Mouse (Mus musculus) CH12.LX (cell line): Measurements from ENCODE around the gene Rac1. TPM values are rescaled to one million over a fixed set of nuclear protein-coding genes. Genes with fewer than 3 reads are reported as not detected.

ENCODE experiments used
- DNase-seq: peaks from one replicate; pipeline ENCODE4 v3.0.0-alpha.2; 2013; ENCODE audit errors: extremely low read depth
- H3K27ac ChIP-seq: 2 replicates; pipeline ENCODE4 v1.5.1; 2012; ENCODE audit warnings: low read depth, mild to moderate bottlenecking, control low read depth, moderate library complexity; ENCODE audit not compliant: insufficient read depth
- H3K27me3 ChIP-seq: replicated peaks from 2 replicates; pipeline ENCODE3; 2012; ENCODE audit warnings: inconsistent platforms
- H3K36me3 ChIP-seq, 2 experiments: replicated peaks in 1 of 2; 2 replicates each; pipeline versions ENCODE3 to v1.6.1; 2012; ENCODE audit warnings: inconsistent platforms in 1 of 2, low read length in 1 of 2, mild to moderate bottlenecking in 1 of 2, mixed read lengths in 1 of 2, moderate library complexity in 1 of 2; ENCODE audit not compliant: control insufficient read depth in 1 of 2, insufficient read depth in 1 of 2
- H3K4me1 ChIP-seq, 2 experiments: 2 replicates each; pipeline ENCODE4 v1.6.1; 2012; ENCODE audit warnings: inconsistent platforms in 1 of 2, moderate library complexity in 1 of 2; ENCODE audit not compliant: insufficient read depth in 2 of 2, control insufficient read depth in 1 of 2
- H3K4me2 ChIP-seq: 2 replicates; pipeline ENCODE4 v1.6.1; 2012; ENCODE audit warnings: low read depth, mild to moderate bottlenecking, control low read depth; ENCODE audit not compliant: poor library complexity, insufficient read depth, severe bottlenecking
- H3K4me3 ChIP-seq, 3 experiments: fragments of 150-350 bp in 1 of 3; sonication (generic) in 1 of 3; replicated peaks in 1 of 3; 2 replicates each; pipeline versions ENCODE3 to v1.5.1; 2011 to 2012; ENCODE audit warnings: low read depth in 2 of 3, low read length in 2 of 3, mild to moderate bottlenecking in 2 of 3, moderate library complexity in 2 of 3, control low read depth in 1 of 3, improper control_type of control experiment in 1 of 3, inconsistent platforms in 1 of 3, mixed read lengths in 1 of 3; ENCODE audit not compliant: poor library complexity in 1 of 3
- H3K79me2 ChIP-seq: replicated peaks from 2 replicates; pipeline ENCODE4 v1.6.1; 2012; ENCODE audit warnings: mild to moderate bottlenecking, moderate library complexity; ENCODE audit not compliant: control insufficient read depth, poor library complexity, insufficient read depth, severe bottlenecking; ENCODE audit errors: extremely low read depth
- H3K9ac ChIP-seq: 2 replicates; pipeline ENCODE4 v1.6.1; 2012; ENCODE audit warnings: low read depth, mild to moderate bottlenecking, control low read depth, moderate library complexity; ENCODE audit not compliant: insufficient read depth
- H3K9me3 ChIP-seq: replicated peaks from 2 replicates; pipeline ENCODE3; 2012; ENCODE audit warnings: low read length, inconsistent platforms, mixed read lengths
- BHLHE40 ChIP-seq: IDR thresholded peaks from 2 replicates; pipeline ENCODE4 v1.6.1; 2011; ENCODE audit warnings: mild to moderate bottlenecking, low read depth, low read length, improper control_type of control experiment
- CHD1 ChIP-seq: IDR thresholded peaks from 2 replicates; pipeline ENCODE4 v1.6.1; 2012; ENCODE audit warnings: low read depth, low read length, improper control_type of control experiment, inconsistent platforms
- CTCF ChIP-seq, 2 experiments: IDR thresholded peaks in 1 of 2; conservative IDR thresholded peaks in 1 of 2; 2 replicates each; pipeline ENCODE4 v1.5.1; 2011 to 2012; ENCODE audit warnings: low read depth in 2 of 2, low read length in 2 of 2, improper control_type of control experiment in 1 of 2, inconsistent platforms in 1 of 2, mild to moderate bottlenecking in 1 of 2, moderate library complexity in 1 of 2
- E2F4 ChIP-seq: IDR thresholded peaks from 2 replicates; pipeline ENCODE4 v1.6.1; 2011; ENCODE audit warnings: low read depth, low read length, improper control_type of control experiment; ENCODE audit not compliant: insufficient replicate concordance
- ELF1 ChIP-seq: IDR thresholded peaks from 2 replicates; pipeline ENCODE4 v1.6.1; 2014; ENCODE audit warnings: low read depth, mild to moderate bottlenecking, inconsistent platforms, low read length, improper control_type of control experiment
- HCFC1 ChIP-seq: IDR thresholded peaks from 2 replicates; pipeline ENCODE4 v1.6.1; 2012; ENCODE audit warnings: low read depth, mild to moderate bottlenecking, inconsistent platforms, low read length, improper control_type of control experiment
- IRF4 ChIP-seq: IDR thresholded peaks from 2 replicates; pipeline ENCODE4 v1.6.1; 2014; ENCODE audit warnings: low read depth, mild to moderate bottlenecking, inconsistent platforms, low read length, improper control_type of control experiment
- JUN ChIP-seq: IDR thresholded peaks from 2 replicates; pipeline ENCODE4 v1.6.1; 2011; ENCODE audit warnings: low read depth, mild to moderate bottlenecking, low read length, improper control_type of control experiment, moderate library complexity; ENCODE audit not compliant: insufficient read depth
- KAT2A ChIP-seq: IDR thresholded peaks from 2 replicates; pipeline ENCODE4 v1.6.1; 2012; ENCODE audit warnings: low read length, improper control_type of control experiment, inconsistent platforms; ENCODE audit not compliant: insufficient replicate concordance
- MAFK ChIP-seq: IDR thresholded peaks from 2 replicates; pipeline ENCODE4 v1.6.1; 2011; ENCODE audit warnings: low read length, improper control_type of control experiment; ENCODE audit not compliant: insufficient replicate concordance
- MAX ChIP-seq: IDR thresholded peaks from 2 replicates; pipeline ENCODE4 v1.6.1; 2011; ENCODE audit warnings: low read length, improper control_type of control experiment
- MYC ChIP-seq: IDR thresholded peaks from 2 replicates; pipeline ENCODE4 v1.6.1; 2011; ENCODE audit warnings: low read depth, mild to moderate bottlenecking, improper control_type of control experiment, low read length
- PAX5 ChIP-seq: IDR thresholded peaks from 2 replicates; pipeline ENCODE4 v1.6.1; 2012; ENCODE audit warnings: low read length, inconsistent platforms, mixed read lengths
- POLR2A ChIP-seq: IDR thresholded peaks from 2 replicates; pipeline ENCODE4 v1.6.1; 2011; ENCODE audit warnings: low read depth, mild to moderate bottlenecking, improper control_type of control experiment, low read length
- RAD21 ChIP-seq: IDR thresholded peaks from 2 replicates; pipeline ENCODE4 v1.6.1; 2011; ENCODE audit warnings: low read depth, mild to moderate bottlenecking, low read length, improper control_type of control experiment, moderate library complexity
- RCOR1 ChIP-seq: conservative IDR thresholded peaks from 2 replicates; pipeline ENCODE4 v1.6.1; 2012; ENCODE audit warnings: low read depth, mild to moderate bottlenecking, inconsistent platforms, low read length, improper control_type of control experiment
- SMC3 ChIP-seq: IDR thresholded peaks from 2 replicates; pipeline ENCODE4 v1.6.1; 2011; ENCODE audit warnings: low read depth, low read length, improper control_type of control experiment
- TBP ChIP-seq: conservative IDR thresholded peaks from 2 replicates; pipeline ENCODE4 v1.6.1; 2011; ENCODE audit warnings: low read depth, low read length, improper control_type of control experiment
- TCF12 ChIP-seq: IDR thresholded peaks from 2 replicates; pipeline ENCODE4 v1.6.1; 2014; ENCODE audit warnings: low read depth, mild to moderate bottlenecking, inconsistent platforms, low read length, improper control_type of control experiment
- USF1 ChIP-seq: IDR thresholded peaks from 2 replicates; pipeline ENCODE4 v1.6.1; 2014; ENCODE audit warnings: low read depth, mild to moderate bottlenecking, inconsistent platforms, low read length, improper control_type of control experiment
- USF2 ChIP-seq: conservative IDR thresholded peaks from 2 replicates; pipeline ENCODE4 v1.6.1; 2011; ENCODE audit warnings: low read depth, low read length, improper control_type of control experiment
- ZC3H11A ChIP-seq: IDR thresholded peaks from 2 replicates; pipeline ENCODE4 v1.6.1; 2012; ENCODE audit warnings: low read depth, mild to moderate bottlenecking, inconsistent platforms, low read length, improper control_type of control experiment
- ZMIZ1 ChIP-seq: IDR thresholded peaks from 2 replicates; pipeline ENCODE4 v1.6.1; 2012; ENCODE audit warnings: low read depth, mild to moderate bottlenecking, inconsistent platforms, low read length, improper control_type of control experiment
- dilution Hi-C: fragments of 300-500 bp; cut with MboI; formaldehyde crosslinking; loops from 2 replicates; pipeline ENCODE4 v1.14.3; 2020; ENCODE audit warnings: low sequenced_read_pairs; ENCODE audit not compliant: extremely low pct_unique_long_range_greater_than_20kb, extremely low pct_ligation_motif_present
- in situ Hi-C: fragments of 300-500 bp; cut with MboI; formaldehyde crosslinking; loops from 3 replicates; pipeline ENCODE4 v1.14.3; 2019; ENCODE audit warnings: low sequenced_read_pairs, low pct_ligation_motif_present, low pct_unique_long_range_greater_than_20kb, mixed read lengths
- polyA plus RNA-seq: library from polyadenylated mRNA; unstranded; fragments of >175 nt; gene quantifications from 2 replicates; pipeline ENCODE4 v1.2.1, GENCODE M21; 2012; ENCODE audit warnings: low read depth; ENCODE audit not compliant: insufficient read length
- total RNA-seq, 2 experiments: library from RNA; depleted of rRNA; stranded (reverse); fragments of 300-350 nt in 1 of 2; fragments of >200 nt in 1 of 2; gene quantifications; 2 replicates each; pipeline ENCODE4 v1.2.3; 2012 to 2014

The Rac1 gene
- total and polyA plus RNA-seq, 3 experiments: 138 to 222 (median 199) TPM

GRCm38 (mm10) chr5:143499686-143500085 lies 28.1 kb downstream of the Rac1 start:
- H3K9me3 ChIP-seq: no peaks in the 10 kb centered on the region
- no peak for DNase-seq
- H3K27ac ChIP-seq: no peak overlapping the region
- H3K4me1 ChIP-seq: peaks cover 0 to 8% of the 10 kb centered on the region in 2 experiments; a peak in 1 of 4 replicates
- H3K36me3 ChIP-seq: peaks cover 38 to 88% of the 10 kb centered on the region in 2 experiments
- no peak for TF ChIP-seq TCF12
- no peak for TF ChIP-seq JUN
- TF ChIP-seq ELF1: no peak
- no peak for TF ChIP-seq MAX
- TF ChIP-seq SMC3: no peak
- TF ChIP-seq RAD21: no peak
- no peak for TF ChIP-seq CTCF (conservative IDR thresholded peaks at IDR 0.05 in 1 of 2, IDR thresholded peaks at IDR 0.05 in 1 of 2; ENCODE audit: low read depth in 2 of 2, low read length in 2 of 2)
- no peak for TF ChIP-seq CHD1
- TF ChIP-seq USF2: no peak
- TF ChIP-seq HCFC1: no peak
- no peak for TF ChIP-seq BHLHE40
- TF ChIP-seq MAFK: no peak
- no peak for TF ChIP-seq USF1
- TF ChIP-seq RCOR1: no peak
- TF ChIP-seq MYC: no peak
- TF ChIP-seq E2F4: no peak
- no peak for TF ChIP-seq KAT2A
- H3K27me3 ChIP-seq: no peaks in the 10 kb centered on the region
- dilution Hi-C loops (no loop called here), in situ Hi-C loops (loop anchor here (5.0 kb wide), 2 partner anchors 32 to 53 kb away; no protein-coding TSS in a partner anchor)
- no peaks in the 10 kb centered on the region for H3K79me2 ChIP-seq
- H3K4me3 ChIP-seq: no peak overlapping the region
- H3K4me2 ChIP-seq: no peak overlapping the region
- H3K9ac ChIP-seq: no peak overlapping the region

DNA sequence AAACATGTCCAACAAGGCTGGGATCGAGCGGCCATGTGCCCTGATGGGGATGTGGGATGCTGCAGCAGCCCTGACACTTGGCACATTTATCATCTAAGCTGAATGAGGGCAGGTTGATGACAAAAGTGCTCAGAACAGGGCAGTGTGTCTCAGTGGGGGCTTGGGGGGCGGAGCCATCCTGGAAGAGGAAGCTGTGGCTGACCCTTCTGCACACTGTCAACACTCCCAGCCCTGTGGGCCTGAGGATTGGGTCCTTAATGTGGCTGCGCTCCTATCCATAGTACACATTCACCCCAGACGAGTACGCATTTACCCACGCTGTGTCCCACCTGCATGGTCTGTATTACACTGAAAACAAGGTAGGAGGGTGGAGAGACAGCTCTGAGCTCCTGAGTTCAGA lies 28.6 kb downstream of the Rac1 start:
- in situ Hi-C loops: no loop called here
- no peak overlapping the region for H3K4me3 ChIP-seq
- no peak overlapping the region for H3K4me2 ChIP-seq
- H3K9ac ChIP-seq: no peak overlapping the region
- H3K79me2 ChIP-seq: no peaks in the 10 kb centered on the region
- dilution Hi-C loops: no loop called here
- H3K27ac ChIP-seq: no peak overlapping the region
- no peak for DNase-seq
- H3K4me1 ChIP-seq: peaks cover 0 to 8% of the 10 kb centered on the region in 2 experiments; a peak in 1 of 4 replicates
- no peak for TF ChIP-seq POLR2A
- no peak for TF ChIP-seq IRF4
- TF ChIP-seq ZMIZ1: no peak
- no peak for TF ChIP-seq TBP
- TF ChIP-seq ZC3H11A: no peak
- no peak for TF ChIP-seq PAX5
- TF ChIP-seq HCFC1: no peak
- H3K9me3 ChIP-seq: no peaks in the 10 kb centered on the region
- H3K36me3 ChIP-seq: peaks cover 40 to 88% of the 10 kb centered on the region in 2 experiments
- no peaks in the 10 kb centered on the region for H3K27me3 ChIP-seq
